Mouse (Mus musculus): ENCODE measurements around the gene Ssu72. TPM values are rescaled to one million over a fixed set of nuclear protein-coding genes. Genes with fewer than 3 reads are reported as not detected.

The Ssu72 gene
- polyA plus RNA-seq, 1 experiment from 2014 or later = 81.8 TPM

- ChIA-PET CTCF (no interaction called here), POLR2A (no interaction called here)
- DNase-seq (ENCODE audit: low read depth, low spot score) = no peak
- in situ Hi-C loops (cut with MboI; ENCODE audit: low pct_unique_long_range_greater_than_20kb) = no loop called here
- TF ChIP-seq CTCF (IDR thresholded peaks at IDR 0.05) = no peak
- no peaks in the 10 kb centered on the region for H3K27me3 ChIP-seq
- no peak for ATAC-seq
Observed at GRCm38 (mm10) chr4:155708582-155708981, 4.0 kb downstream of the Ssu72 start.

GRCm38 (mm10) chr4:155708988-155709387 lies 4.4 kb downstream of the Ssu72 start:
- in situ Hi-C loops (cut with MboI; ENCODE audit: low pct_unique_long_range_greater_than_20kb) = no loop called here
- no peaks in the 10 kb centered on the region for H3K27me3 ChIP-seq
- CTCF ChIA-PET = interaction anchor here (1.1 kb wide), 1 partner anchor 8 kb away, joined by 4 read pairs; no protein-coding TSS in a partner anchor
- ATAC-seq = no peak
- DNase-seq (ENCODE audit: low read depth, low spot score) = no peak
- POLR2A ChIA-PET = no interaction called here
- no peak for TF ChIP-seq CTCF (IDR thresholded peaks at IDR 0.05)

DNA sequence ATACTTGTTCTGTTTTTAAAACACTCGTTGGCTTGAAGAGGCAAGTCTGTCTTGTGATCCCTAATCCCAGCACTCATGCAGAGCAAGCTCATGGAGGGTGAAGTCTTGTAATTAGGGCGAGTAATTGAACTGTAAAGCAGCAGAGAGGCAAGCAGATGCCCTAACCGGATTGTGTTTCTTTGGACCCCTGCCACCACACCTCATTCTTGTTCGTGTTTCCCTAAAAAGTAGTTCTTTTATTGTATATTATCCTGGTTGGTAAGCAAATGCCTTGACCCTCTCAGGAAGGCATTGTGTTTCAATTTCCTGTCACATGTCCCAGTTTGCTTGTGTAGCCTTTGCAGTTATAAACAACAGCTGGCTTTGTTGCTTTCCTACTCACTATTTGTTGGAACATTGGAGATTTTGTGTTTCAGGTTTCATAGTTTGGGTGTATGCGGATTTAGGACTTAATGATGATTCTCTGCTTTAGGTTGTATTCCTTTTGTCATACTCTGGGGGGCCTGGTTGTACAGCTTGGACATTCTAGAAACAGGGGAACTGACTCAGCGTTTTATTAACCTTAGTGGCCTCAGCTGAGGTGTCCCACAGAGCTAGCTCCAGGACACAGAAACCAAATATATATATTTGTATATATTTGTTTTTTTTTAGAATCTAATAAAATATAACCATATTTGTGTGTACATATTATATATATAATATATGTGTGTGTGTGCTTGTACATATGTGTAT lies 6.1 kb downstream of the Ssu72 start:
- CTCF ChIA-PET = interaction anchor here (0.9 to 2.2 kb wide), 3 partner anchors 8 to 25 kb away, joined by 3 to 12 read pairs (median 3); no protein-coding TSS in a partner anchor
- in situ Hi-C loops (cut with MboI; ENCODE audit: low pct_unique_long_range_greater_than_20kb) = no loop called here
- POLR2A ChIA-PET = no interaction called here
- ATAC-seq = no peak
- TF ChIP-seq CTCF (IDR thresholded peaks at IDR 0.05) = no peak
- no peak for DNase-seq (ENCODE audit: low read depth, low spot score)
- no peaks in the 10 kb centered on the region for H3K27me3 ChIP-seq

DNA sequence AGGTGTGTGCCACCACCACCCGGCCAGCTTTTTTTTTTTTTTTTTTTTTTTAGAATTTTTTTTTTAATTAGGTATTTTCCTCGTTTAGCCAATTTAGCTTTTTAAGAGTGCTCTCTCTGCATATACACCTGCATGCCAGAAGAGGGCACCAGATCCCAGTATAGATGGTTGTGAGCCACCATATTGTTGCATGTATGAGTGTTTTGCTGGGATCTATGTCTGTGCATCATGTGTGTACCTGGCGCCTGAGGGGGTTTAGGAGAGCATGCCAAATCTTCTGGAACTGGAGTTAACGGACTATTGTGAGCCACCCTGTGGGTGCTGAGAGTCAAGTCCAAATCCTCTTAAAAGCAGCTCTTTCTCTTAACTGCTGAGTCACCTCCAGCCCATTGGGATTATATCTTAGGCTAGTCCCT lies 17.1 kb downstream of the Ssu72 start:
- no peak for DNase-seq (ENCODE audit: low read depth, low spot score)

DNA sequence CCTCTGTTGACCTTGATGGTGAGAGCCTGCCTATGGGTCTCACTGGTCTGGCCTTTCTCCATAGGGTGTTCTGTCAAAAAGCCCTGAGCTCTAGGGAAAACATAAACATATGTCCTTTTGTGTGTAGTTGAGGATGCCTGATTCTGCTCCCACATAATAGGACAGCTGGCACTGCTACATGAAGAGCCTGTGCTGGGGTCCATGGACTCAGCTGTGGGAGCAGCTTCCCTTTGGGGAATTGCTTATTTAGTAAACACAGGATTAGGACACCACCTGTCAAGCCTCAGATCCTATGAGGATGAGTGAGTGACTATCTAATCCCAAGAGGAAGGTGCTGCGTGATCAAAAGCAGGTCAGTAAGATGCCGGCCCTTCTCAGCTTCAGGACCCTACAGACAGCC lies 23.4 kb downstream of the Ssu72 start:
- TF ChIP-seq CTCF (IDR thresholded peaks at IDR 0.05) = no peak
- ChIA-PET POLR2A (no interaction called here), CTCF (no interaction called here)
- no peaks in the 10 kb centered on the region for H3K27me3 ChIP-seq
- in situ Hi-C loops (cut with MboI; ENCODE audit: low pct_unique_long_range_greater_than_20kb) = no loop called here
- no peak for DNase-seq (ENCODE audit: low read depth, low spot score)
- no peak for ATAC-seq

More for the DNA sequence above, 17.1 kb downstream of the Ssu72 start:
- TF ChIP-seq CTCF (IDR thresholded peaks at IDR 0.05) = peak; percentile 41
- no peaks in the 10 kb centered on the region for H3K27me3 ChIP-seq
- in situ Hi-C loops (cut with MboI; ENCODE audit: low pct_unique_long_range_greater_than_20kb) = no loop called here
- ATAC-seq = no peak
- CTCF ChIA-PET = interaction anchor here (0.9 to 2.4 kb wide), 6 partner anchors 10 to 55 kb away, joined by 3 to 12 read pairs (median 4); no protein-coding TSS in a partner anchor
- POLR2A ChIA-PET = no interaction called here

- POLR2A ChIA-PET = no interaction called here
- in situ Hi-C loops (cut with MboI; ENCODE audit: low pct_unique_long_range_greater_than_20kb) = no loop called here
- no peak for TF ChIP-seq CTCF (IDR thresholded peaks at IDR 0.05)
- no peaks in the 10 kb centered on the region for H3K27me3 ChIP-seq
- no peak for ATAC-seq
- CTCF ChIA-PET = interaction anchor here (1.7 kb wide), 1 partner anchor 11 kb away, joined by 4 read pairs; no protein-coding TSS in a partner anchor
- no peak for DNase-seq (ENCODE audit: low read depth, low spot score)
Observed at GRCm38 (mm10) chr4:155733267-155733666, 28.7 kb downstream of the Ssu72 start.

DNA sequence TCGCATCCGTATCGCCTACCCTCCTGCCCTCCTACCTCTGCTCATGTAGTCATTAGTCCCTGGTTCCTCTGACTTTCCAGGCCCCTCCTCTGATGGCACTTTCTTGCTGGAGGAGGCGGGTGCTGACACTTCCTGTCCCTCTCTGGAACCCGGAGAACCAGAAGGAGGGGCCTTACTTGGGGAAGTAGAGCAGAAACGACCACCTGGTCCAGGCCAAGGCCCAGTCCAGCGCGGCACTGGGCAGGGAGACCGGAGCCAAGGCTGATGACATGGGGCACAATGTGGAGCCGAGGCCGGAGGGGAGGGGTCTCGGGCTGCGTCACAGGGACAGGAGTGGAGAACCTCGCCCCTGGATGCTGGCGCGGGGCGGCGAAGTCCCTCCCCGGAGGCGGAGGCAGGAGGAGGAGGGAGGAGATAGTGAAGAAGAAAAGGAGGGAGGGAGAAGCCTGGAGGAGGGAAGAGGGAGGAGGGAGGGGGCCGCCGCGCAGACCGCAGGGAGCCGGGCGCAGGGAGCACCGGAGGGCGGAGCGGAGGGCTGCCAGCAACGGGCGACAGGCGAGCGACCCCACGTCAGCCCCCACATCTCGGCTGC lies 29.8 kb downstream of the Ssu72 start, which contains the start of gene Tmem240:
Gene Tmem240 (plus strand): TSS at position 451 of the 592 bp plus-strand sequence.
- DNase-seq (ENCODE audit: low read depth, low spot score) (no peak), ATAC-seq (peak; percentile 76)
- no peaks in the 10 kb centered on the region for H3K27me3 ChIP-seq
- POLR2A ChIA-PET = no interaction called here
- CTCF ChIA-PET = no interaction called here
- no peak for TF ChIP-seq CTCF (IDR thresholded peaks at IDR 0.05)
- in situ Hi-C loops (cut with MboI; ENCODE audit: low pct_unique_long_range_greater_than_20kb) = no loop called here

- POLR2A ChIA-PET = no interaction called here
- in situ Hi-C loops (cut with MboI; ENCODE audit: low pct_unique_long_range_greater_than_20kb) = no loop called here
- DNase-seq (ENCODE audit: low read depth, low spot score) = no peak
Observed at GRCm38 (mm10) chr4:155734951-155735702, 30.5 kb downstream of the Ssu72 start.

GRCm38 (mm10) chr4:155735788-155736187 lies 31.2 kb downstream of the Ssu72 start:
- ChIA-PET CTCF (interaction anchor here (0.9 kb wide), 1 partner anchor 25 kb away, joined by 3 read pairs; no protein-coding TSS in a partner anchor), POLR2A (no interaction called here)
- DNase-seq (ENCODE audit: low read depth, low spot score) = no peak
- H3K27me3 ChIP-seq = no peaks in the 10 kb centered on the region
- ATAC-seq = no peak
- TF ChIP-seq CTCF (IDR thresholded peaks at IDR 0.05) = no peak
- in situ Hi-C loops (cut with MboI; ENCODE audit: low pct_unique_long_range_greater_than_20kb) = no loop called here

More at GRCm38 (mm10) chr4:155734951-155735702, 30.5 kb downstream of the Ssu72 start:
- no peak for TF ChIP-seq CTCF (IDR thresholded peaks at IDR 0.05)
- ATAC-seq = peak; percentile 38
- CTCF ChIA-PET = interaction anchor here (0.9 kb wide), 1 partner anchor 24 kb away, joined by 3 read pairs; no protein-coding TSS in a partner anchor
- H3K27me3 ChIP-seq = no peaks in the 10 kb centered on the region

DNA sequence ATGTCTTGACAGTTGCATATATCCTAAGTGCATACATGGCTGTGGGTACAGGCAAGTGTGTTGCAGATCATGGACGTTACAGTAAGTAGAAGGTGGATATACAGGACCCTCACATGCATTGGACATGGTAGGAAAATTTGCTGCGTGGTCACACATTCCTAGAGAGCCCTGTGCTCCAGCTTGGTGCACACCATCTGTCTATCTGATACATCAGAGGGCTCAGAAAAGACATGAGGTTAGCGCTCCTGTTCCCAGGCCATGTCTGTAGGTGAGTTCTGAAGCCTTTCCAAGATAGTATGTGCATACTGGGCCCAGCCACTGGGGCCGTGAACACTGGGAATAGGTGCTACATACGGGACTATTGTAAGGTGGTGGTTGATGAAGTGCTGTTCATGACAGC lies 31.8 kb downstream of the Ssu72 start:
- ChIA-PET CTCF (interaction anchor here (0.9 kb wide), 1 partner anchor 26 kb away, joined by 3 read pairs; no protein-coding TSS in a partner anchor), POLR2A (no interaction called here)
- in situ Hi-C loops (cut with MboI; ENCODE audit: low pct_unique_long_range_greater_than_20kb) = no loop called here
- ATAC-seq = no peak
- TF ChIP-seq CTCF (IDR thresholded peaks at IDR 0.05) = no peak
- H3K27me3 ChIP-seq = no peaks in the 10 kb centered on the region
- no peak for DNase-seq (ENCODE audit: low read depth, low spot score)
